Mouse (Mus musculus) kidney, adult 2 months (tissue): ENCODE data around the gene Myo15b.

Experiments used
- CTCF ChIP-seq: fragments of 200-500 bp; conservative IDR thresholded peaks from 2 replicates; pipeline ENCODE4 v1.5.1; 2011; ENCODE audit warnings: low read depth, mild to moderate bottlenecking, control low read depth, low read length, moderate library complexity, mixed read lengths; ENCODE audit not compliant: insufficient read depth, insufficient read length
- POLR2A ChIP-seq: fragments of 200-500 bp; IDR thresholded peaks from one replicate; pipeline ENCODE4 v1.6.1; 2011; ENCODE audit warnings: low read depth, low read length, control low read depth

GRCm38 (mm10) chr11:115858354-115858753, at the start of gene Myo15b:
- TF ChIP-seq POLR2A, result no peak
- no peak for TF ChIP-seq CTCF
